Mouse (Mus musculus) liver, adult 2 months (tissue): Measurements from ENCODE around the gene Col28a1.

Source experiments
- CTCF ChIP-seq: fragments of 200-500 bp; IDR thresholded peaks from 2 replicates; pipeline ENCODE4 v1.5.1; 2011; ENCODE audit warnings: low read depth, low read length, control low read depth
- POLR2A ChIP-seq: fragments of 200-500 bp; IDR thresholded peaks from 2 replicates; pipeline ENCODE4 v1.6.1; 2011; ENCODE audit warnings: low read length, control low read depth; ENCODE audit not compliant: insufficient read depth; ENCODE audit errors: extremely low read depth

GRCm38 (mm10) chr6:8025332-8026129 lies 166.9 kb downstream of the Col28a1 start:
- TF ChIP-seq POLR2A (no peak), CTCF (no peak)
